Mouse (Mus musculus) C2C12 (cell line): ENCODE results near the gene Pgm3.

Experiments
- CEBPB ChIP-seq: IDR thresholded peaks from one replicate; pipeline ENCODE4 v1.6.1; 2011; ENCODE audit warnings: low read depth, mild to moderate bottlenecking, control low read depth, moderate library complexity
- CTCF ChIP-seq: IDR thresholded peaks from one replicate; pipeline ENCODE4 v1.5.1; 2011; ENCODE audit not compliant: control insufficient read depth, insufficient read depth, insufficient read length
- FOSL1 ChIP-seq: IDR thresholded peaks from one replicate; pipeline ENCODE4 v1.8.0; 2011; ENCODE audit warnings: mild to moderate bottlenecking, low read length; ENCODE audit not compliant: poor library complexity, insufficient read depth, severe bottlenecking
- MAX ChIP-seq: IDR thresholded peaks from one replicate; pipeline ENCODE4 v1.6.1; 2011; ENCODE audit warnings: mild to moderate bottlenecking, control low read depth
- MYOD1 ChIP-seq: IDR thresholded peaks from one replicate; pipeline ENCODE4 v1.6.1; 2011; ENCODE audit warnings: low read depth; ENCODE audit not compliant: control insufficient read depth, insufficient read length
- USF1 ChIP-seq: IDR thresholded peaks from one replicate; pipeline ENCODE4 v1.6.1; 2011; ENCODE audit warnings: low read depth, mild to moderate bottlenecking, control low read depth, moderate library complexity

GRCm38 (mm10) chr9:86514798-86515197 is 56.8 kb downstream of the Pgm3 start:
- TF ChIP-seq CTCF: no peak
- no peak for TF ChIP-seq MAX
- TF ChIP-seq MYOD1: no peak
- TF ChIP-seq FOSL1: no peak
- no peak for TF ChIP-seq USF1
- no peak for TF ChIP-seq CEBPB
